Mouse (Mus musculus): Measurements from ENCODE around the gene Rtp3. TPM values are rescaled to one million over a fixed set of nuclear protein-coding genes. Genes with fewer than 3 reads are reported as not detected.

The Rtp3 gene
- total RNA-seq, 2 experiments from 2014 or later = not detected

GRCm38 (mm10) chr9:110947261-110947661, 43.1 kb downstream of the Rtp3 start:
- ATAC-seq (ENCODE audit: poor library complexity, severe bottlenecking) = no peak

GRCm38 (mm10) chr9:110946548-110947044, 43.8 kb downstream of the Rtp3 start:
- no peak for ATAC-seq (ENCODE audit: poor library complexity, severe bottlenecking)

- ATAC-seq (ENCODE audit: poor library complexity, severe bottlenecking) = no peak
Measured at GRCm38 (mm10) chr9:110945926-110946325, 44.5 kb downstream of the Rtp3 start, which contains the start of gene Tdgf1. Gene Tdgf1 (minus strand): TSS chr9:110946158.

- no peak for ATAC-seq (ENCODE audit: poor library complexity, severe bottlenecking)
Measured at GRCm38 (mm10) chr9:110945343-110945742, 45.0 kb downstream of the Rtp3 start.

GRCm38 (mm10) chr9:110944265-110944664, 46.1 kb downstream of the Rtp3 start:
- no peak for ATAC-seq (ENCODE audit: poor library complexity, severe bottlenecking)

GRCm38 (mm10) chr9:110937506-110938490, 52.6 kb downstream of the Rtp3 start:
- no peak for ATAC-seq (ENCODE audit: poor library complexity, severe bottlenecking)

- no peak for ATAC-seq (ENCODE audit: poor library complexity, severe bottlenecking)
Measured at GRCm38 (mm10) chr9:110935941-110936340, 54.4 kb downstream of the Rtp3 start.

Other genes with a start within 250 kb of the Rtp3 start
- gene Myl3, start 248.7 kb downstream of the Rtp3 start, total RNA-seq (2015) = not detected in 2 replicates
- gene Myl3, start 248.7 kb downstream of the Rtp3 start, total RNA-seq (2017) = not detected in 2 replicates
- gene Pth1r, start 243.4 kb downstream of the Rtp3 start, total RNA-seq (2015) = not detected in 2 replicates
- 0.77 TPM in 1 of 2 replicates, not detected in the other for gene Pth1r, start 243.4 kb downstream of the Rtp3 start, total RNA-seq (2017)
- gene Prss42, start 192.4 kb downstream of the Rtp3 start, total RNA-seq (2015) = not detected in 2 replicates
- not detected in 2 replicates for gene Prss42, start 192.4 kb downstream of the Rtp3 start, total RNA-seq (2017)
- gene Prss44, start 176.6 kb downstream of the Rtp3 start, total RNA-seq (2015) = not detected in 2 replicates
- gene Prss44, start 176.6 kb downstream of the Rtp3 start, total RNA-seq (2017) = not detected in 2 replicates
- not detected in 2 replicates for gene Prss43, start 163.9 kb downstream of the Rtp3 start, total RNA-seq (2015)
- gene Prss43, start 163.9 kb downstream of the Rtp3 start, total RNA-seq (2017) = not detected in 2 replicates
- gene Prss45, start 156.0 kb downstream of the Rtp3 start, total RNA-seq (2015) = not detected in 2 replicates
- not detected in 2 replicates for gene Prss45, start 156.0 kb downstream of the Rtp3 start, total RNA-seq (2017)
- not detected in 2 replicates for gene Prss46, start 146.1 kb downstream of the Rtp3 start, total RNA-seq (2015)
- not detected in 2 replicates for gene Prss46, start 146.1 kb downstream of the Rtp3 start, total RNA-seq (2017)
- gene Prss50, start 132.6 kb downstream of the Rtp3 start, total RNA-seq (2015) = 1.0 TPM in 1 of 2 replicates, not detected in the other
- gene Prss50, start 132.6 kb downstream of the Rtp3 start, total RNA-seq (2017) = 0.15 TPM in 1 of 2 replicates, not detected in the other
- 0.29 and 0.48 TPM in 2 replicates for gene Als2cl, start 110.7 kb downstream of the Rtp3 start, total RNA-seq (2015)
- 0.61 and 2.9 TPM in 2 replicates for gene Als2cl, start 110.7 kb downstream of the Rtp3 start, total RNA-seq (2017)
- gene Tmie, start 110.5 kb downstream of the Rtp3 start, total RNA-seq (2015) = 0.05 TPM in 1 of 2 replicates, not detected in the other
- gene Tmie, start 110.5 kb downstream of the Rtp3 start, total RNA-seq (2017) = not detected in 2 replicates
- gene Fam240a, start 73.7 kb downstream of the Rtp3 start, total RNA-seq (2015) = not detected in 2 replicates
- not detected in 2 replicates for gene Fam240a, start 73.7 kb downstream of the Rtp3 start, total RNA-seq (2017)
- not detected in 2 replicates for gene Tdgf1, start 44.4 kb downstream of the Rtp3 start, total RNA-seq (2015)
- not detected in 2 replicates for gene Tdgf1, start 44.4 kb downstream of the Rtp3 start, total RNA-seq (2017)
- not detected in 2 replicates for gene Lrrc2, start 39.0 kb downstream of the Rtp3 start, total RNA-seq (2015)
- gene Lrrc2, start 39.0 kb downstream of the Rtp3 start, total RNA-seq (2017) = 0.04 TPM in 1 of 2 replicates, not detected in the other
- gene Ltf, start 28.7 kb upstream of the Rtp3 start, total RNA-seq (2015) = 1,347 and 1,763 TPM in 2 replicates
- gene Ltf, start 28.7 kb upstream of the Rtp3 start, total RNA-seq (2017) = 1,568 and 2,380 TPM in 2 replicates
- 3.7 and 8.9 TPM in 2 replicates for gene Ccrl2, start 66.9 kb upstream of the Rtp3 start, total RNA-seq (2015)
- gene Ccrl2, start 66.9 kb upstream of the Rtp3 start, total RNA-seq (2017) = 4.3 and 11.1 TPM in 2 replicates
- gene Lrrfip2, start 127.0 kb upstream of the Rtp3 start, total RNA-seq (2015) = 77.9 and 85.2 TPM in 2 replicates
- 137 and 138 TPM in 2 replicates for gene Lrrfip2, start 127.0 kb upstream of the Rtp3 start, total RNA-seq (2017)